Mouse (Mus musculus): ENCODE results near the gene Galns. TPM values are rescaled to one million over a fixed set of nuclear protein-coding genes. Genes with fewer than 3 reads are reported as not detected.
A peak's percentile ranks its signal among the peaks of the same experiment; 100 is the strongest.

Gene Galns
- polyA plus RNA-seq, 1 experiment from 2014 or later, result 17.1 TPM

- peaks cover 44% of the 10 kb centered on the region for H3K4me1 ChIP-seq (replicated peaks)
- peaks cover 31% of the 10 kb centered on the region for H3K36me3 ChIP-seq
- H3K27ac ChIP-seq, result no peak overlapping the region; the same call in 1 of the 2 replicates
- no peaks in the 10 kb centered on the region for H3K9me3 ChIP-seq
- no peak overlapping the region for H3K4me2 ChIP-seq (replicated peaks)
- ATAC-seq, result no peak
- no peak overlapping the region for H3K9ac ChIP-seq
- H3K4me3 ChIP-seq (replicated peaks), result no peak overlapping the region
- WGBS, result 93% methylated on average over 11 of the region's 11 CpGs
- no peaks in the 10 kb centered on the region for H3K27me3 ChIP-seq (replicated peaks)
Observed at GRCm38 (mm10) chr8:122571153-122571552, 40.1 kb downstream of the Galns start.

DNA sequence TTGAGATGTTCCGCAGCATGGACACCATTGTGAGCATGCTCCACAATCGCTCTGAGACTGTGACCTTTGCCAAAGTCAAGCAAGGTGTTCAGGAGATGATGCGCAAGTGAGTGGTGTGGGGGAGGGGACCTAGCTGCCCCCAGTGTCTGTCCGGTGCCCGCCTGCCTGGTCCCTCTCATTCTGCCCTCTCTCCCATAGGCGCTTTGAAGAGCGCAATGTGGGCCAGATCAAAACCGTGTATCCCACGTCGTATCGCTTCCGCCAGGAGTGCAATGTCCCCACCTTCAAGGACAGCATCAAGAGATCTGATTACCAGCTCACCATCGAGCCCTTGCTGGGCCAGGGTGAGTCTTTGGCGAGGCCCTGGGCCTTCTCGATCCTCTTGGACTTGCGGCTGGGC is 41.3 kb downstream of the Galns start:
- 94% methylated on average over 16 of the region's 16 CpGs for WGBS
- Histone ChIP-seq H3K4me3 (replicated peaks) (no peak overlapping the region), H3K36me3 (peaks cover 31% of the 10 kb centered on the region)

GRCm38 (mm10) chr8:122569329-122569728 is 41.9 kb downstream of the Galns start:
- WGBS, result 60% methylated on average over 9 of the region's 9 CpGs
- H3K9me3 ChIP-seq, result no peaks in the 10 kb centered on the region
- no peaks in the 10 kb centered on the region for H3K27me3 ChIP-seq (replicated peaks)
- H3K27ac ChIP-seq, result no peak overlapping the region
- peak overlapping the region; percentile 70 for H3K4me2 ChIP-seq (replicated peaks)
- H3K9ac ChIP-seq, result peak overlapping the region; percentile 84
- no peak for ATAC-seq
- H3K4me3 ChIP-seq (replicated peaks), result peak overlapping the region; percentile 81
- H3K4me1 ChIP-seq (replicated peaks), result peaks cover 28% of the 10 kb centered on the region
- H3K36me3 ChIP-seq, result peaks cover 31% of the 10 kb centered on the region

More for the DNA sequence above, 41.3 kb downstream of the Galns start:
- Histone ChIP-seq H3K9me3 (no peaks in the 10 kb centered on the region), H3K9ac (no peak overlapping the region), H3K4me2 (replicated peaks) (no peak overlapping the region), H3K27me3 (replicated peaks) (no peaks in the 10 kb centered on the region), H3K4me1 (replicated peaks) (peaks cover 33% of the 10 kb centered on the region), H3K27ac (no peak overlapping the region)
- no peak for ATAC-seq

DNA sequence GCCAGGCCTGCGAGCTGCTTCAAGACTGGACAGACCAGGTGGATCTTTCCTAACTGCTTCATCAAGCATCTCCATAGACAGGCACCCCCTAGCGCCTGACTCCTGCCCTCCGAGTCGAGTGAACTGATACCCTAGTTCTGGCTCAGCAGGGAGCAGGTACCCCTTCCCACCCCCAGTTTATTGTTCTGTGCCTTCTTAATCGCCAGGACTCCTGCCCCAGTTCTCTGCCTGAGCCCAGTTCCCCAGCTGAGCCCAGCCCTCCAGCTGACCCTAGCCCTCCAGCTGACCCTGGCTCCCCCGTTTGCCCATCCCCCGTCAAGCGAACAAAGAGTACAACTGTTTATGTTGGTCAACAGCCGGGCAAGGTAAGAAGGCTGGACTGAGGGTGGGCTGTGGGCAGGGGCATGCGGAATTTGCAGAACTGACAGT is 42.4 kb downstream of the Galns start:
- Histone ChIP-seq H3K27me3 (replicated peaks) (no peaks in the 10 kb centered on the region), H3K27ac (no peak overlapping the region), H3K9ac (peak overlapping the region; percentile 84), H3K4me2 (replicated peaks) (peak overlapping the region; percentile 70), H3K9me3 (no peaks in the 10 kb centered on the region), H3K36me3 (peaks cover 31% of the 10 kb centered on the region), H3K4me1 (replicated peaks) (peaks cover 26% of the 10 kb centered on the region), H3K4me3 (replicated peaks) (peak overlapping the region; percentile 81)
- ATAC-seq, result no peak
- WGBS, result 10% methylated on average over 10 of the region's 10 CpGs

- Histone ChIP-seq H3K4me1 (replicated peaks) (peaks cover 25% of the 10 kb centered on the region), H3K9ac (peak overlapping the region; percentile 84), H3K36me3 (peaks cover 31% of the 10 kb centered on the region), H3K4me3 (replicated peaks) (peak overlapping the region; percentile 81), H3K9me3 (no peaks in the 10 kb centered on the region), H3K27me3 (replicated peaks) (no peaks in the 10 kb centered on the region), H3K27ac (peak overlapping the region; percentile 90), H3K4me2 (replicated peaks) (peak overlapping the region; percentile 70)
- ATAC-seq, result peak; percentile 42
- 1% methylated on average over 34 of the region's 34 CpGs for WGBS
Observed at GRCm38 (mm10) chr8:122568109-122568504, 43.2 kb downstream of the Galns start.

GRCm38 (mm10) chr8:122567361-122568108 is 43.7 kb downstream of the Galns start, which contains the start of gene Cdt1:
Gene Cdt1 (plus strand): TSS chr8:122568015.
- H3K4me1 ChIP-seq (replicated peaks), result peaks cover 24% of the 10 kb centered on the region
- H3K9me3 ChIP-seq, result no peaks in the 10 kb centered on the region
- H3K9ac ChIP-seq, result peak within 1 kb of the TSS; percentile 84
- peak; percentile 96 for ATAC-seq
- peak within 1 kb of the TSS; percentile 81 for H3K4me3 ChIP-seq (replicated peaks)
- H3K4me2 ChIP-seq (replicated peaks), result peak within 1 kb of the TSS; percentile 70
- H3K27me3 ChIP-seq (replicated peaks), result no peaks in the 10 kb centered on the region
- peaks cover 29% of the 10 kb centered on the region for H3K36me3 ChIP-seq
- under 1% methylated on average over 62 of the region's 62 CpGs for WGBS
- peak within 1 kb of the TSS; percentile 93 for H3K27ac ChIP-seq

DNA sequence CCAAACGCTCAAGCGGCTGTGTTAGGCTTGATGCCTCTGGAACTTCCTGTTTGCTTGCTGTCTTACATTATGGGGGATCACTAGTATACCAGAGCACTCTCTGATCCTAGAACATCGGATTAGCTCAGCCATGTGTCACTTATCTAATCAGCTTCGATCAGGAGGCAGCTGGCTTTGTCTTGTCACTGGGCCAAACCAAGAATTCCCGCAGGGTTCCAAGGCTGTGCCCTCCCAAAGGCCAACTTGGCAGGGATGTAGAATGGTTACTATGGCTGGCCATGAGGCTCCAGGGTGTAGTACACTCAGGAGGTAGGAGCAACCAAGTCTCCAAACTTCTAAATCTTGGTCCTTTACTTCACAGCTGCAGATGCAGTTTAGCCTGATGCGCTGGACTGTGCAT is 44.5 kb downstream of the Galns start:
- H3K27me3 ChIP-seq (replicated peaks), result no peaks in the 10 kb centered on the region
- peak overlapping the region; percentile 81 for H3K4me3 ChIP-seq (replicated peaks)
- peak overlapping the region; percentile 70 for H3K4me2 ChIP-seq (replicated peaks)
- ATAC-seq, result peak; percentile 3
- WGBS, result 33% methylated on average over 6 of the region's 6 CpGs
- H3K9me3 ChIP-seq, result no peaks in the 10 kb centered on the region
- peak overlapping the region; percentile 75 for H3K9ac ChIP-seq
- H3K36me3 ChIP-seq, result peaks cover 21% of the 10 kb centered on the region
- H3K27ac ChIP-seq, result peak overlapping the region; percentile 93
- peaks cover 22% of the 10 kb centered on the region for H3K4me1 ChIP-seq (replicated peaks)

GRCm38 (mm10) chr8:122564363-122565352 is 46.6 kb downstream of the Galns start:
- Histone ChIP-seq H3K9me3 (no peaks in the 10 kb centered on the region), H3K4me3 (replicated peaks) (no peak overlapping the region), H3K4me1 (replicated peaks) (peaks cover 18% of the 10 kb centered on the region), H3K4me2 (replicated peaks) (0 out of 2 replicates have a peak overlapping the region, but pooled peaks have one; percentile 4), H3K27me3 (replicated peaks) (no peaks in the 10 kb centered on the region), H3K9ac (no peak overlapping the region), H3K36me3 (peaks cover under 1% of the 10 kb centered on the region; the same call in 1 of the 2 replicates), H3K27ac (no peak overlapping the region)
- 75% methylated on average over 25 of the region's 25 CpGs for WGBS
- ATAC-seq, result no peak

DNA sequence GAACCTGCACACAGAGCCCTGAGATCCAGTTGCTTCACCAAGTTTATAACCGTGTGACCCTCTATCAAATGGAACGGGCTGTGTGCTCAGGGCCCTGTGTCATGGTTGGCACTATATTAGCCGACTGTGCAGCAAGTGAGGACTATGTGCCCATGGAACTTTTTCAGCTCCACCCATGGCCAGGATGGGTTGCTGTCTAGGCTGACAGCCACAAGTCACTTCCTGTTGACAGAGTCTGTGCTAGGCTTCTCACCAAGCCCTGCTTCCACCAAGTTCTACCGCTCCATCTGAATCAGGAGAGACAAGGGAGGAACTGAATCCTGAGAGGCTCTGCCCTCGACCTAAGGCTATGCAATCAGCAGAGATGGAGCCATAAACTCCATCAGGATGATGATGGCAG is 50.1 kb downstream of the Galns start:
- Histone ChIP-seq H3K4me2 (replicated peaks) (no peak overlapping the region), H3K36me3 (no peaks in the 10 kb centered on the region), H3K9me3 (no peaks in the 10 kb centered on the region), H3K4me3 (replicated peaks) (no peak overlapping the region), H3K9ac (no peak overlapping the region), H3K4me1 (replicated peaks) (peaks cover 17% of the 10 kb centered on the region), H3K27ac (no peak overlapping the region), H3K27me3 (replicated peaks) (no peaks in the 10 kb centered on the region)
- no peak for ATAC-seq
- 77% methylated on average over 5 of the region's 5 CpGs for WGBS

DNA sequence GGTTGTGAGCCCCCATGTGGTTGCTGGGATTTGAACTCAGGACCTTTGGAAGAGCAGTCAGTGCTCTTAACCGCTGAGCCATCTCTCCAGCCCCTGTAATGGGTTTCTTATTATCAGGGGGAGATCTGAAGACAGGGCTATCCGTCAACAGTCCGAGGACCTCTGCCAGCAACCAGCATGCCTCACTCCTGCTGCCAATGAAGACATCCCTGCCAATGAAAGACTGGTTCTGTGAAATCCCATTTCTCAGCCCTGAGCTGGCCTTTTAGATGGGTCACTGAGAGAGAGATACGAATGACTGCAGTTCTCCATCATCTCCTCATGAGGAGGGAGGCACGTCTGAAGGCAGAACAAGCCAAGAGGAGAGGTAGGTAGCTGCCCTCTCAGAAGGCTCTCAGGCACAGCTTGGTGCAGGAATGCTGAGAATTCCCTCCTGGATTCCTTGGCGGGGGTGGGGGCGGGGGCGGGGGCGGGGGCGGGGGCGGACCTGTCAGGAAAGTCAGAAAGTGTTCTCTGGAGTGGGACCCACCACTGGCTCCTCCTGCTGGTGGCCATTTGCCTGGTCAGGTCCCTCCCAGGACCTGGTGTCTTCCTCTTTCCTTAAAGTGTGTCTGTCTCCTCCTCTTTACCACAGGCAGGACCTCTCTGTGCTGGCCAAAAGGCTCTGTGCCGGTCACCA is 52.5 kb downstream of the Galns start:
- no peaks in the 10 kb centered on the region for H3K9me3 ChIP-seq
- no peak; the same call in 1 of the 2 replicates for ATAC-seq
- peaks cover 21% of the 10 kb centered on the region; the same call in 1 of the 2 replicates for H3K4me1 ChIP-seq (replicated peaks)
- H3K27me3 ChIP-seq (replicated peaks), result no peaks in the 10 kb centered on the region
- no peak overlapping the region for H3K4me3 ChIP-seq (replicated peaks)
- no peaks in the 10 kb centered on the region for H3K36me3 ChIP-seq
- no peak overlapping the region for H3K9ac ChIP-seq
- WGBS, result 17% methylated on average over 12 of the region's 12 CpGs
- H3K4me2 ChIP-seq (replicated peaks), result no peak overlapping the region
- no peak overlapping the region for H3K27ac ChIP-seq

- H3K4me2 ChIP-seq (replicated peaks), result peak overlapping the region; percentile 17
- peak; percentile 39; the same call in 1 of the 2 replicates for ATAC-seq
Observed at GRCm38 (mm10) chr8:122557248-122558038, 53.8 kb downstream of the Galns start.

More at GRCm38 (mm10) chr8:122557248-122558038, 53.8 kb downstream of the Galns start:
- H3K4me3 ChIP-seq (replicated peaks), result no peak overlapping the region
- no peak overlapping the region for H3K9ac ChIP-seq
- H3K27ac ChIP-seq, result peak overlapping the region; percentile 25; the same call in 1 of the 2 replicates
- H3K36me3 ChIP-seq, result no peaks in the 10 kb centered on the region
- H3K9me3 ChIP-seq, result no peaks in the 10 kb centered on the region
- 35% methylated on average over 10 of the region's 10 CpGs for WGBS
- H3K4me1 ChIP-seq (replicated peaks), result peaks cover 21% of the 10 kb centered on the region; the same call in 1 of the 2 replicates
- no peaks in the 10 kb centered on the region for H3K27me3 ChIP-seq (replicated peaks)

Data from intestine, embryonic 15.5 days (tissue).